Mouse (Mus musculus) forebrain, embryonic 11.5 days (tissue): ENCODE data around the gene Lamtor3. TPM values are rescaled to one million over a fixed set of nuclear protein-coding genes. Genes with fewer than 3 reads are reported as not detected.
A peak's percentile ranks its signal among the peaks of the same experiment; 100 is the strongest.

ENCODE experiments used
- ATAC-seq: fragments of 200-750 bp; cut with Nextera tagmentation; replicated peaks from 2 replicates; pipeline ENCODE4 v1.8.0; 2017; ENCODE audit warnings: moderate TSS enrichment; ENCODE audit not compliant: low FRiP score
- DNase-seq: peaks from one replicate; pipeline ENCODE4 v3.0.0-alpha.2; 2017; ENCODE audit warnings: low spot score
- H3K27ac ChIP-seq: fragments of 300-500 bp; sonication (generic); 2 replicates; pipeline ENCODE4 v1.5.1; 2014; ENCODE audit warnings: low read depth, low read length
- H3K27me3 ChIP-seq: fragments of 300-500 bp; sonication (generic); 2 replicates; pipeline ENCODE4 v1.6.1; 2014; ENCODE audit warnings: mild to moderate bottlenecking, low read length, mixed read lengths; ENCODE audit not compliant: control insufficient read depth, insufficient read depth
- H3K36me3 ChIP-seq: fragments of 300-500 bp; sonication (generic); 2 replicates; pipeline ENCODE4 v1.6.1; 2014; ENCODE audit warnings: mild to moderate bottlenecking, low read length, moderate library complexity, mixed read lengths; ENCODE audit not compliant: control insufficient read depth, insufficient read depth
- H3K4me1 ChIP-seq: fragments of 300-500 bp; sonication (generic); replicated peaks from 2 replicates; pipeline ENCODE4 v1.6.1; 2014; ENCODE audit warnings: low read length, mixed read lengths; ENCODE audit not compliant: control insufficient read depth, insufficient read depth
- H3K4me2 ChIP-seq: fragments of 300-500 bp; sonication (generic); 2 replicates; pipeline ENCODE4 v1.6.1; 2014; ENCODE audit warnings: low read depth, mild to moderate bottlenecking, low read length, moderate library complexity, mixed read lengths; ENCODE audit not compliant: severe bottlenecking
- H3K4me3 ChIP-seq: fragments of 300-500 bp; sonication (generic); 2 replicates; pipeline ENCODE4 v1.5.1; 2014; ENCODE audit warnings: low read depth, low read length
- H3K9ac ChIP-seq: fragments of 300-500 bp; sonication (generic); 2 replicates; pipeline ENCODE4 v1.6.1; 2014; ENCODE audit warnings: low read length
- H3K9me3 ChIP-seq: fragments of 300-500 bp; sonication (generic); 2 replicates; pipeline ENCODE4 v1.6.1; 2016; ENCODE audit warnings: low read length, mixed read lengths; ENCODE audit not compliant: control insufficient read depth
- WGBS: fragments of 180-500 bp; shearing (Covaris S2); extraction: QIAGEN DNeasy Blood & Tissue Kit; methylation state at CpG from one replicate; pipeline ENCODE4 v1.1.7; 2014; 5-methylcytosine and 5-hydroxymethylcytosine counted together
- polyA plus RNA-seq: library from polyadenylated mRNA; unstranded; fragments of >200 nt; fragmentation: Nextera tagmentation; extraction: Ambion mirVana; gene quantifications from 2 replicates; pipeline ENCODE4 v1.2.1, GENCODE M21; 2014

Gene Lamtor3
- polyA plus RNA-seq = 102 and 107 TPM in 2 replicates

DNA sequence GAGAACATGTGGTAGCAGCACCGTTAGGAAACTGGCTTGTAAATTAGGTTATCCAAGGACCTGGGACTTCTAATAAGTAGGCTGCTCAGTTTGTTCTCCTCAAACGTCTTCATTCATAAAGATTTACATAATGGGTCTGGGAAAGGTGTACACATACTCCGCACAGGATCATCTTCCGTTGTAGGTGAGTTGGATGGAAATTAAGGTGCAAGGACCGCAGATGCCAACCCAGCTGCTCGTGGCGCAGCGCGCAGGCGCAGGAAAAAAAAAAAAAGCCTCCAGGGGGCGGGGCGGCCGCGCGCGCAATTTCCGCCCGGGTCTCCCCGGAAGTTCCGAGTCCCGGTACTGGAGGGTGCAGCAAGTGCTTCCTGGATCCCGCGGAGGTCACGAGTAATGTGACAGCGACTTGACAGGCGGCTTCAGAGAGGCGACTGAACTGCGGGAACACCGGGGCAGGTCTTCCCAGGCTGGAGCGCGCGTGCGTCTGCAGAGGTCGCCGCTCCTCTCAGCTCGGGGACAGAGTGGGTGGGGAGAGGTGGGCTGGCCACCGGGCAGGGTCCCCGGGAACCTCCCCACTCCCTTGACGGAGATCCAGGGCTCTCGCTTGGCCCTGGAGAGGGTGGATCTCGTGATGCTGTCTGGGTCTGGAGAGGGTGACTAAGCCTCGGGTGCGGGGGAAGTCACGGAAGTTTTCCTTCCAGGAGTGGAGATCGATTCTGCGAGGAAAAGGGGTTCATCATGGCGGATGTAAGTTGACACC is at the start of gene Lamtor3:
Gene Lamtor3, plus strand, starts transcription at position 335 of the 760 bp plus-strand sequence.
- H3K27ac ChIP-seq = peak within 1 kb of the TSS; percentile 85
- peak; percentile 90 for ATAC-seq
- H3K9me3 ChIP-seq = no peaks in the 10 kb centered on the region
- H3K4me1 ChIP-seq = peaks cover 6% of the 10 kb centered on the region; the same call in 1 of the 2 replicates
- peak within 1 kb of the TSS; percentile 81 for H3K4me2 ChIP-seq
- no peaks in the 10 kb centered on the region for H3K27me3 ChIP-seq
- H3K36me3 ChIP-seq = peaks cover 5% of the 10 kb centered on the region; the same call in 1 of the 2 replicates
- DNase-seq = peak; percentile 93
- peak within 1 kb of the TSS; percentile 79 for H3K9ac ChIP-seq
- under 1% methylated on average over 47 of the region's 47 CpGs for WGBS
- H3K4me3 ChIP-seq = peak within 1 kb of the TSS; percentile 86

- DNase-seq (no peak), ATAC-seq (no peak)
- 94% methylated on average over 9 of the region's 9 CpGs for WGBS
- no peaks in the 10 kb centered on the region for H3K27me3 ChIP-seq
- peaks cover 4% of the 10 kb centered on the region; the same call in 1 of the 2 replicates for H3K4me1 ChIP-seq
- H3K9ac ChIP-seq = no peak overlapping the region
- H3K4me3 ChIP-seq = no peak overlapping the region
- H3K36me3 ChIP-seq = no peaks in the 10 kb centered on the region
- H3K27ac ChIP-seq = no peak overlapping the region
- H3K9me3 ChIP-seq = no peaks in the 10 kb centered on the region
- no peak overlapping the region for H3K4me2 ChIP-seq
These were observed 48.9 kb upstream of the Lamtor3 start for GRCm38 (mm10) chr3:137869395-137869794.

GRCm38 (mm10) chr3:137879313-137879712 is 39.0 kb upstream of the Lamtor3 start:
- H3K9ac ChIP-seq = no peak overlapping the region
- no peaks in the 10 kb centered on the region for H3K36me3 ChIP-seq
- H3K4me1 ChIP-seq = no peaks in the 10 kb centered on the region
- DNase-seq (no peak), ATAC-seq (no peak)
- H3K27ac ChIP-seq = no peak overlapping the region
- no peaks in the 10 kb centered on the region for H3K9me3 ChIP-seq
- H3K4me3 ChIP-seq = no peak overlapping the region
- 91% methylated on average over 3 of the region's 3 CpGs for WGBS
- H3K27me3 ChIP-seq = no peaks in the 10 kb centered on the region
- H3K4me2 ChIP-seq = no peak overlapping the region

DNA sequence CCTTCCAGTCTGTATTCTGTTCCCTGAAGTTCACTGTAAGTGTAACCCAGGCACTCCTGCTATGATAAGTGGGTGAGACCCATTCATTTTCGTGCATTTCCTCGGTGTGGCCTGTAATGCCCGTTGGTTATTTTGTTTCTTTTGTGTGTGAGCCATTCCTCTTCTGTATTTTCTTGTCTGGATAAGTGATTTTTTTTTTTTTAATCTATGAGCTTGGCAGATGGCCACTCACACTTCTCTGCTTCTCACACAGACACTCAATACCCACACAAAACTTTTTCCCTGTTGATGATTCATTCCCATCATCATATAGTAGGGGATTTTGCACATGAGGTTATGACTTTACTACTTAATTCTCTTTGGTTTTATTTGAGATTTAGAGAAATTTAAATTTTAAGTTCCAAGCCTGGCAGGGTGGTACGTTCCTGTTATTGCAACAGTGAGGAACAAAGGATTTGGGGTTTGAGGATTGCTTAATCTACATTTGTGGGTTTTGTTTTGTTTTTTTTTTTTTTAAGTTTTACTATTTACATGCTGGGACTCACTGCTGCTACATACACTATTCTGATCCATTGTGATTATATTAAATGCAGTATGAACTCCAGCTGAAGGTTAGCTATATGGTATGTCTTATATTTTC is 38.1 kb upstream of the Lamtor3 start:
- Histone ChIP-seq H3K4me3 (no peak overlapping the region), H3K9ac (no peak overlapping the region), H3K4me2 (no peak overlapping the region), H3K36me3 (no peaks in the 10 kb centered on the region), H3K9me3 (no peaks in the 10 kb centered on the region), H3K4me1 (no peaks in the 10 kb centered on the region), H3K27me3 (no peaks in the 10 kb centered on the region), H3K27ac (no peak overlapping the region)
- ATAC-seq (no peak), DNase-seq (no peak)
- 87% methylated on average over 4 of the region's 4 CpGs for WGBS

DNA sequence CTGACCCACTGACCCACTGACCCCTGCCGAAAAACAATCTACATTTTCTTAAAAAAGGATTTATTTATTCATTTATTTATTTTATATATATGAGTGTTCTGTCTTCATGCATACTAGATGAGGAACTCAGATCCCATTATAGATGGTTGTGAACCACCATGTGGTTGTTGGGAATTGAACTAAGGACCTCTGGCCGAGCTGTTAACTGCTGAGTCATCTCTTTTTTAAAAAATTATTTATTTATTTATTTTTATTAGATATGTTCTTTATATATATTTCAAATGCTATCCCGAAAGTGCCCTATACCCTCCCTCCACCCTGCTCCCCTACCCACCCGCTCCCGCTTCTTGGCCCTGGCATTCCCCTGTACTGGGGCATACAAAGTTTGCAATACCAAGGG is 37.2 kb upstream of the Lamtor3 start:
- no peak overlapping the region for H3K4me2 ChIP-seq
- DNase-seq (no peak), ATAC-seq (no peak)
- H3K9ac ChIP-seq = no peak overlapping the region
- WGBS = 91% methylated on average over 5 of the region's 5 CpGs
- H3K9me3 ChIP-seq = no peaks in the 10 kb centered on the region
- no peaks in the 10 kb centered on the region for H3K4me1 ChIP-seq
- no peak overlapping the region for H3K4me3 ChIP-seq
- no peaks in the 10 kb centered on the region for H3K36me3 ChIP-seq
- no peaks in the 10 kb centered on the region for H3K27me3 ChIP-seq
- no peak overlapping the region for H3K27ac ChIP-seq

DNA sequence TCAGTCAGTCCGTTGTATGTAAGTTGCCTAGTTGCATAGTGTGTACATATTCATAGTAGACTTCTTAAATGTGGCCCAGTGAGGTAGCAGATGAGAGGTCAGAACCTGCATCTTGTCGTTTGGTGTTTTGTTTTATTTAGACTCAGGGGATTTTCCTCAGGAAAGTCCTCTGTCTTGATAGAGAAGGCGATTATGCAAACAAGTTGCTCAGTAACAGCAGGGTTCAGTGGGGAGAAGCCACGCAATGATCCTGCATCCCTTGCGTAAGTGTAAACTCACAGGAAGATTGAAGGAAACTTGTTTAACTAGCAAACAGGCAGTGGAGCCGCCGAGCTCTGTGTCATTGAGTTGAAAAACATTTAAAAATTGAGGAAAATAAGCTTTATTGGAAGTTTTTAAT is 30.3 kb upstream of the Lamtor3 start:
- no peak for ATAC-seq
- no peak overlapping the region for H3K4me2 ChIP-seq
- WGBS = 69% methylated on average over 7 of the region's 7 CpGs

GRCm38 (mm10) chr3:137891089-137891488 is 27.2 kb upstream of the Lamtor3 start:
- no peak overlapping the region for H3K27ac ChIP-seq
- 85% methylated on average over 3 of the region's 3 CpGs for WGBS
- no peaks in the 10 kb centered on the region for H3K9me3 ChIP-seq
- no peak overlapping the region for H3K9ac ChIP-seq
- H3K4me2 ChIP-seq = no peak overlapping the region
- H3K4me1 ChIP-seq = no peaks in the 10 kb centered on the region
- ATAC-seq = no peak
- no peak for DNase-seq
- H3K4me3 ChIP-seq = no peak overlapping the region
- no peaks in the 10 kb centered on the region for H3K27me3 ChIP-seq
- no peaks in the 10 kb centered on the region; the same call in 1 of the 2 replicates for H3K36me3 ChIP-seq

More for the DNA sequence above, 30.3 kb upstream of the Lamtor3 start:
- H3K36me3 ChIP-seq = no peaks in the 10 kb centered on the region
- peak overlapping the region; percentile 25; the same call in 1 of the 2 replicates for H3K27ac ChIP-seq
- no peak for DNase-seq
- H3K4me3 ChIP-seq = no peak overlapping the region
- H3K27me3 ChIP-seq = no peaks in the 10 kb centered on the region
- no peaks in the 10 kb centered on the region for H3K9me3 ChIP-seq
- no peaks in the 10 kb centered on the region for H3K4me1 ChIP-seq
- no peak overlapping the region for H3K9ac ChIP-seq

DNA sequence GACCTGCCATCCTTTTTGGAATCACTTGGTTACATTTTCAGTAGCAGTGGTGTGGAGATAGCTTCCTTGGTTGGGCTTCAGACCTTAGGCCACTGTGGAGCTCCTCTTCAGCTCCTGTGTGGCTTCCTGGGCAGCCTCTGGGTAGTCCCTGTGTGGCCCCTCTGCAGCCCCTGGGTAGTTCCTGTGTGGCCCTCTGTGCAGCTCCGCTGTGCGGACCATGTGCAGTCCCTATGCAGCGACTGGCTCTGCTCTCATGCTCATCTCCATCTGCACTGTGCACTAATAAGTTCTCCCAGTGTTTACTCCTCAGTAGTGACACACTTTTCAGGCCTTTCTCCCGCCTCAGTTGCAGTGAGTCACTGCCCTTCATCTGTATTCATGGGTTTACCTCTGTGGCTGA is 26.2 kb upstream of the Lamtor3 start:
- Histone ChIP-seq H3K27ac (no peak overlapping the region), H3K4me1 (no peaks in the 10 kb centered on the region), H3K9ac (no peak overlapping the region), H3K4me2 (no peak overlapping the region), H3K9me3 (no peaks in the 10 kb centered on the region), H3K36me3 (no peaks in the 10 kb centered on the region; the same call in 1 of the 2 replicates), H3K4me3 (no peak overlapping the region), H3K27me3 (no peaks in the 10 kb centered on the region)
- ATAC-seq (peak; percentile 68; the same call in 1 of the 2 replicates), DNase-seq (no peak)
- WGBS = 96% methylated on average over 4 of the region's 4 CpGs
